Mouse (Mus musculus): Measurements from ENCODE around the gene Ankrd45.
"Not testable (repeated sequence)": the region's sequence is repeated elsewhere in the genome, so short reads cannot be mapped to it uniquely, and the experiment has no call there.

The Ankrd45 gene

DNA sequence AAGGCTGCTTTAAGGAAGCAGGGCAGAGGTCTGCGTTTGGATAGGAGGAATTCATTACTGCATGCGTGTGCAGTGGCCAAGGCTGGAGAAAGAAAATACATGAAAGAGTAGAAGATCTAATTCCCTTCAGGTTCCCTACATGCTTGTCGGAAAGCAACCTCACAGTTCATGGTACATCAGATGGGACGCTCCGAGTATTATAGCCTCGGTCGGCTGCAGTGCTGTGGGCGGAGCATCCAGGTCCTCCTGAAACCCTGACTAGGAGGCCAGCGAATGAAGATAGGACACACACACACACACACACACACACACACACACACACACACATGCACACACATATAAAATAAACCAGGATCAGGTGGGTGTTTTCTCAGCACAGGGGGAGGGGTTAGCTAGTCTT lies 41.2 kb downstream of the Ankrd45 start:
- no peak for DNase-seq (ENCODE audit: low read depth, low spot score)

DNA sequence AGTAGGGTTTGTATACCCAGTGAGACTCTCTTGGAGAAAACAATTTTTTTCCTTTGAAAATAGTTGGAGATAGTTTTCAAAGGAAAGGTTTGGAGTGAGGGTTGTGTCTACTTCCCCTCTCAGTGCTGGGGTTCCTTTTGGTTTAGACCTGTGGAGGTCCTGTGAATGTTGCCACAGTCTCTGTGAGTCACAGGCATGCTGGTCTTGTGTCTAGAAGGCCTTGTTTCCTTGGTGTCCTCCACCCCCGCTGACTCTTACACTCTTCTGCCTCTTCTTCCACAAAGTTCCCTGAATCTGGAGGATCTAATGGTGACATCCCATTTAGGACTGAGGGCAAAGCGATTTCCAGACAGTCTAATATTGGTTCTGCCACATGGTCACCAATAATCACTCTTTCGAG lies 42.9 kb downstream of the Ankrd45 start:
- no peak for DNase-seq (ENCODE audit: low read depth, low spot score)

DNA sequence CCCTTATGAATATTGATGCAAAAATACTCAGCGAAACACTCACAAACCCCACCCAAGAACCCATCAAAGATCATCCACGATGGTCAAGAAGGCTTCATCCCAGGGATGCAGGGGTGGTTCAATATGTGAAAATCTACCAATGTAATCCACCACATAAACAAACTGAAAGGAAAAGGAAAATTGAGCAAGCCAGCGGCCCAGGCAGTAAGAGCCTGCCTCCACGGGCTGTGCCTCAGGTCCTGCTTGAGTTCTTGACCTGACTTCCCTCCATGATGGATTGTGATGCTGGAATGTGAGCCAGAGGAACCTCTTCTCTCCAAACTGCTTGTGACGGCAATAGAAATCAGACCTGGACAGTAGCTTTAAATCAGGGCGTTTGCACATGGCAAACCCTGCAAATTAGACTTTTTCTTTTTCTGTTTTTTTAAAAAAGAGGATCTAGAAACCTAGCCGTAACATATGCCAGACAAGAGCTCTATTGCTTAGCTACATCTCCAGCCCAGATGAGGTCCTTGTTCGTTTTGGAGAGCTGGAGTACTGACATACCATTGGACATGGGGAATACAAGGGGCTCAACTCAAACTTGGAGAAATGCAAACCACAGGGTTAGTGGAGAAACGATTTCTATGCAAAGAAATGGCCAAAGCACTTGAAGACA lies 47.9 kb downstream of the Ankrd45 start:
- no peak for DNase-seq (ENCODE audit: low read depth, low spot score)

DNA sequence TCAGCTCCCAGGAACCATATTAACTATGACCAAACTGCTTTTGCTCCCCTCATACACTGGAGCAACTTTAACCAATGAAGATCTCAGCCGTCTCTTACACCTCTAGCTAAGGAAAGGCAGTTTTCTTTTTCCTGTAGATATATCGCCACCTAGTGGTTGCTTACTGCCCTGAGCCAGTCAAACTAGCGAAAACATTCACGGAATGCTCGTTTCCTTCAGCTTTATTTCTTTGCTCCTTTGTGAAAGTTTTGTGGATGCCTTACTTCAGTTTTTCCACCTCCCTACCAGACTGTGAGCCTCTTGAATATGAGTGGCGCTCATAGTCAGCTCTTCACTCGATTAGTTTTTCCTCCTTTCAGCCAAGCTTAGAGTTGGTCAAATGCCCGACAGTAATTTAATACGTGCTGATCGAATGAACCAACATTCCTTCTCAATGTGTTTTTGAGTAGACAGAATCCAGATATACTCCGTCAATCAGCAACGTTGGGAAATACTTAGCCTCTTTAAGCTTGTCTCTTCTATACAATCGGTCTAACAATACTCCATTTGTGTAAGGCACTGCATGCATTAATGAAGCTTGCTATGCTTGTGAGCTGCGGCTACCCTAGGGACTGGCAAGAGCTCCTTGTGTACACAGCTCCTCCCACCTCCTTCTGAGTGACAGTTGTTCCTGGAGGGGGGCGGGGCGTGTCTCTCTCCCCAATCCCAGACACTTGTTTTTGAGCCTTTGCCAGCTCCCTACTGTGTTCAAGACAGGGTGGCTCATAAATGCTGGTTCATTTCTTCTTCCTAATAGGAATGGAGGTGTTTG lies 53.3 kb downstream of the Ankrd45 start:
- peak; percentile 87 for DNase-seq (ENCODE audit: low read depth, low spot score)

DNA sequence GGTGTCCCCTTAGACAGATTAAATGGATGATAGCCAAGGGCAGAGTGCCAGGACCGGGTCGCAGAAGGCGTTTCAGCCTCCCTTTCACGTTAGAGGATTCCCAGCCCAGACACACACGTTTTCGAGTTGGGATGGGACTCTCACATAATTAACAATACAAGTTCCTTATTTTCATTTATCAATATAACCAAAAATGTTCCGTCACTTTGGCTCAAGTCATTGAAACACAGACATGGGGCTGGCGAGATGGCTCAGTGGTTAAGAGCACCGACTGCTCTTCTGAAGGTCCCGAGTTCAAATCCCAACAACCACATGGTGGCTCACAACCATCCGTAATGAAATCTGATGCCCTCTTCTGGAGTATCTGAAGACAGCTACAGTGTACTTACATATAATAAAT lies 53.9 kb downstream of the Ankrd45 start:
- not testable (repeated sequence) for DNase-seq (ENCODE audit: low read depth, low spot score)

DNA sequence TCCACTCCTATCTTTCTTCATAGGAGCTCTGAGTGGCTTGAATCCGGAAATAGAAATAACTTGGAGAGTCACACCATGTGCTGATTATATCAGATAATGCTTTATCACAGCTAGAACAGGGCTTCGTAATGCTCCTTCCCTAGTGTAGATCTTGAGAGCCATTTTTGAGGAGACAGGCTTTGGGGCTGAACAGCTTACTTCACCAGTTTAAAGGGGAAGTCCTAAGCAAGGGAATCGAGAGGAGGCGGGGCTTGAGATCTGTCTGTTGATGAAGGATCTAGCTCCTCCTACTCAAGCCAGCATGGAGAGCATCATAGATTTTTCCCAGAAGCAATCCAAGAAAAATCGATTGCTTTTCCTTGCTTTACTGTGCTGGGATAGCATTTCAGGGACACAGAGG lies 57.4 kb downstream of the Ankrd45 start:
- no peak for DNase-seq (ENCODE audit: low read depth, low spot score)

DNA sequence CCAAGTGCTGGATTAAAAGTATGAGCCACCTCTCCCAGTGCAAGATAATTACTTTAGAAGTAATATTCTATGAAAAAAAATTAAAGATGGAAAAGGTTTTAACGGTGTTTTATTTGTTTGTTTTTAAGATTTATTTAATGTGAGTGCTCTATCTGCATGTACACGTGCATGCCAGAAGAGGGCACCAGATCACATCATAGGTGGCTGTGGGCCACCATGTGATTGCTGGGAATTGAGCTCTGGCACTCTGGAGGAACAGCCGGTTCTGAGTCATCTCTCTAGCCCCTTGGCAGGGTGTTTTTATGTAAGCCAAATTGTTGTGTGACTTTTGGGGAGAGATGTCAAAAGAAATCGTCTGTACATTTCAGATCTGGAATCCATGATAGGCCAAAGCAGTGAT lies 72.0 kb downstream of the Ankrd45 start:
- DNase-seq (ENCODE audit: low read depth, low spot score), result peak; percentile 35

DNA sequence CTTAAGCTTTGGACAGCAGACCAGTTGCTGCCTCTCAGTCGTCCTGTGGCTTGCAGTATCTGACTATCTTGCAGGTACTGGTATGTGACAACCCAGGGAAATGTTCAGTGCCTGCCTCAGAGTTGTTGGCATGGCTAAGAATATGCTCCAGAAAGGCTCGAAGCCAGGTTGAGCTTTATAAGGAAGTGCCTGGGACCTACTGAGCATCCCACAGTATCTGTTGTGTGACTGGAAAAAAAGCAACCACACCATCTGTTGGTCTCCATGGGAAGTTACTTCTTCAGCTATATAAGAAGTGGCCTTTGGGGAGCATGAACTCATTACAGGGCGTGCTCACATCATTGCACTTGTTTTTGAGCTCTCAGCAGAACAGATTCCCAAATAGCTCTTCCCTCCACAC lies 77.3 kb downstream of the Ankrd45 start:
- DNase-seq (ENCODE audit: low read depth, low spot score), result peak; percentile 49

All from brain, adult 2 months (tissue).